Mouse (Mus musculus) small intestine, adult 2 months (tissue): Measurements from ENCODE around the gene Pip5k1a. TPM values are rescaled to one million over a fixed set of nuclear protein-coding genes. Genes with fewer than 3 reads are reported as not detected.
"Not testable (repeated sequence)": the region's sequence is repeated elsewhere in the genome, so short reads cannot be mapped to it uniquely, and the experiment has no call there.

Experiments used
- H3K27ac ChIP-seq: fragments of 200-500 bp; 2 replicates; pipeline ENCODE4 v1.5.1; 2012; ENCODE audit warnings: low read depth, low read length, control low read depth, inconsistent platforms; ENCODE audit not compliant: insufficient read depth
- H3K27me3 ChIP-seq: fragments of 200-500 bp; 2 replicates; pipeline ENCODE4 v1.6.1; 2012; ENCODE audit warnings: mild to moderate bottlenecking, moderate library complexity, low read length, inconsistent platforms; ENCODE audit not compliant: control insufficient read depth, insufficient read depth
- H3K36me3 ChIP-seq: fragments of 200-500 bp; 2 replicates; pipeline ENCODE4 v1.6.1; 2012; ENCODE audit warnings: mild to moderate bottlenecking, low read length, control low read depth, inconsistent platforms; ENCODE audit not compliant: control insufficient read depth, insufficient read depth
- H3K4me1 ChIP-seq: fragments of 200-500 bp; 2 replicates; pipeline ENCODE4 v1.6.1; 2012; ENCODE audit warnings: low read length, inconsistent platforms, mixed read lengths; ENCODE audit not compliant: control insufficient read depth, insufficient read depth, insufficient read length
- H3K4me3 ChIP-seq: fragments of 200-500 bp; 2 replicates; pipeline ENCODE4 v1.5.1; 2012; ENCODE audit warnings: low read depth, mild to moderate bottlenecking, control low read depth, inconsistent platforms, low read length, moderate library complexity
- CTCF ChIP-seq: fragments of 200-500 bp; IDR thresholded peaks from 2 replicates; pipeline ENCODE4 v1.5.1; 2012; ENCODE audit warnings: low read depth, mild to moderate bottlenecking, control low read depth, inconsistent platforms, low read length, moderate library complexity, mixed read lengths; ENCODE audit not compliant: insufficient replicate concordance, insufficient read length; ENCODE audit errors: extremely low read depth
- POLR2A ChIP-seq: fragments of 200-500 bp; IDR thresholded peaks from 2 replicates; pipeline ENCODE4 v1.6.1; 2012; ENCODE audit warnings: low read depth, mild to moderate bottlenecking, control low read depth, inconsistent platforms, low read length, moderate library complexity
- WGBS: fragments of 180-500 bp; shearing (Covaris S2); methylation state at CpG from one replicate; pipeline ENCODE4 v1.1.7; 2018; 5-methylcytosine and 5-hydroxymethylcytosine counted together
- polyA plus RNA-seq: library from polyadenylated mRNA; depleted of rRNA; stranded (reverse); fragments of >200 nt; gene quantifications from 2 replicates; pipeline ENCODE4 v1.2.3, GENCODE M21; 2012

Pip5k1a gene
- polyA plus RNA-seq, 1 experiment = 14.9 TPM

- Histone ChIP-seq H3K4me3 (peak overlapping the region; percentile 95), H3K4me1 (peaks cover 4% of the 10 kb centered on the region), H3K36me3 (peaks cover 3% of the 10 kb centered on the region; the same call in 1 of the 2 replicates), H3K27ac (peak overlapping the region; percentile 58), H3K27me3 (no peaks in the 10 kb centered on the region)
- 9% methylated on average over 7 of the region's 7 CpGs for WGBS
- TF ChIP-seq POLR2A = no peak
- no peak for TF ChIP-seq CTCF
These were observed 63.9 kb downstream of the Pip5k1a start for GRCm38 (mm10) chr3:95042838-95043229.

GRCm38 (mm10) chr3:95042166-95042837 lies 64.4 kb downstream of the Pip5k1a start, which contains the start of gene Psmd4:
Psmd4 (minus strand) TSS chr3:95042614.
- H3K36me3 ChIP-seq = peaks cover 3% of the 10 kb centered on the region; the same call in 1 of the 2 replicates
- TF ChIP-seq POLR2A (peak; percentile 93), CTCF (no peak)
- H3K4me3 ChIP-seq = peak within 1 kb of the TSS; percentile 95
- peak within 1 kb of the TSS; percentile 58 for H3K27ac ChIP-seq
- under 1% methylated on average over 36 of the region's 36 CpGs for WGBS
- H3K27me3 ChIP-seq = no peaks in the 10 kb centered on the region
- H3K4me1 ChIP-seq = peaks cover 4% of the 10 kb centered on the region

GRCm38 (mm10) chr3:95041625-95042024 lies 65.1 kb downstream of the Pip5k1a start:
- Histone ChIP-seq H3K4me3 (no peak overlapping the region), H3K36me3 (peaks cover 4% of the 10 kb centered on the region; the same call in 1 of the 2 replicates), H3K4me1 (peaks cover 4% of the 10 kb centered on the region), H3K27ac (no peak overlapping the region), H3K27me3 (no peaks in the 10 kb centered on the region)
- 10% methylated on average over 3 of the region's 3 CpGs for WGBS
- no peak for TF ChIP-seq POLR2A
- TF ChIP-seq CTCF = no peak

GRCm38 (mm10) chr3:95029953-95030352 lies 76.8 kb downstream of the Pip5k1a start:
- WGBS = 32% methylated on average over 3 of the region's 3 CpGs
- Histone ChIP-seq H3K4me1 (peaks cover 19% of the 10 kb centered on the region; the same call in 1 of the 2 replicates), H3K27me3 (no peaks in the 10 kb centered on the region), H3K27ac (no peak overlapping the region), H3K36me3 (peaks cover 34% of the 10 kb centered on the region), H3K4me3 (no peak overlapping the region)
- no peak for TF ChIP-seq POLR2A
- TF ChIP-seq CTCF = 0 out of 2 replicates have a peak, but pooled peaks have one; percentile 14

- Histone ChIP-seq H3K27ac (0 out of 2 replicates have a peak overlapping the region, but pooled peaks have one; percentile 13), H3K36me3 (peaks cover 28% of the 10 kb centered on the region), H3K4me1 (peaks cover 19% of the 10 kb centered on the region; the same call in 1 of the 2 replicates)
- H3K27me3 ChIP-seq, H3K4me3 ChIP-seq: not testable (repeated sequence)
- 54% methylated on average over 3 of the region's 3 CpGs for WGBS
These were observed 77.4 kb downstream of the Pip5k1a start for GRCm38 (mm10) chr3:95029291-95029827.

- 0 out of 2 replicates have a peak overlapping the region, but pooled peaks have one; percentile 13 for H3K27ac ChIP-seq
- WGBS = 12% methylated on average over 3 of the region's 3 CpGs
These were observed 78.1 kb downstream of the Pip5k1a start for GRCm38 (mm10) chr3:95028603-95029002.

GRCm38 (mm10) chr3:95027701-95028100 lies 79.0 kb downstream of the Pip5k1a start:
- H3K4me3 ChIP-seq = no peak overlapping the region
- TF ChIP-seq POLR2A = no peak
- H3K36me3 ChIP-seq = peaks cover 14% of the 10 kb centered on the region
- peaks cover 19% of the 10 kb centered on the region; the same call in 1 of the 2 replicates for H3K4me1 ChIP-seq
- WGBS = 14% methylated on average over 5 of the region's 5 CpGs
- H3K27ac ChIP-seq = no peak overlapping the region; the same call in 1 of the 2 replicates
- no peaks in the 10 kb centered on the region for H3K27me3 ChIP-seq

More at GRCm38 (mm10) chr3:95028603-95029002, 78.1 kb downstream of the Pip5k1a start:
- no peak overlapping the region for H3K4me3 ChIP-seq
- peaks cover 19% of the 10 kb centered on the region; the same call in 1 of the 2 replicates for H3K4me1 ChIP-seq
- H3K27me3 ChIP-seq = no peaks in the 10 kb centered on the region
- peaks cover 23% of the 10 kb centered on the region for H3K36me3 ChIP-seq
- no peak for TF ChIP-seq POLR2A
- no peak for TF ChIP-seq CTCF
